Mouse (Mus musculus): ENCODE data around the gene Ptbp3.

GRCm38 (mm10) chr4:59549977-59550560 is 905 bp upstream of the Ptbp3 start:
- no peak for TF ChIP-seq CTCF (IDR thresholded peaks at IDR 0.05; ENCODE audit: low read depth, low read length)
- TF ChIP-seq POLR2A (IDR thresholded peaks at IDR 0.05; ENCODE audit: borderline replicate concordance, low read depth, low read length): no peak
